Mouse (Mus musculus) olfactory bulb, adult 2 months (tissue): ENCODE measurements around the gene Plin2. TPM values are rescaled to one million over a fixed set of nuclear protein-coding genes. Genes with fewer than 3 reads are reported as not detected.

ENCODE experiments used
- H3K27ac ChIP-seq: fragments of 200-500 bp; 2 replicates; pipeline ENCODE4 v1.5.1; 2012; ENCODE audit warnings: low read depth, low read length; ENCODE audit not compliant: insufficient read depth
- H3K4me1 ChIP-seq: fragments of 200-500 bp; 2 replicates; pipeline ENCODE4 v1.6.1; 2012; ENCODE audit warnings: low read length; ENCODE audit not compliant: control insufficient read depth, insufficient read depth
- H3K4me3 ChIP-seq: fragments of 200-500 bp; 2 replicates; pipeline ENCODE4 v1.5.1; 2012; ENCODE audit warnings: mild to moderate bottlenecking, low read depth, low read length, moderate library complexity; ENCODE audit not compliant: insufficient read depth
- CTCF ChIP-seq: fragments of 200-500 bp; IDR thresholded peaks from 2 replicates; pipeline ENCODE4 v1.5.1; 2012; ENCODE audit warnings: low read depth, mild to moderate bottlenecking, low read length, moderate library complexity; ENCODE audit not compliant: insufficient read depth
- POLR2A ChIP-seq: fragments of 200-500 bp; IDR thresholded peaks from 2 replicates; pipeline ENCODE4 v1.6.1; 2012; ENCODE audit warnings: mild to moderate bottlenecking, low read depth, low read length, moderate library complexity; ENCODE audit not compliant: insufficient read depth
- WGBS: fragments of 180-500 bp; shearing (Covaris S2); methylation state at CpG from one replicate; pipeline ENCODE4 v1.1.7; 2018; 5-methylcytosine and 5-hydroxymethylcytosine counted together
- polyA plus RNA-seq: library from polyadenylated mRNA; stranded (reverse); fragments of >200 nt; gene quantifications from 2 replicates; pipeline ENCODE4 v1.2.4, GENCODE M21; 2012; ENCODE audit warnings: low replicate concordance; ENCODE audit not compliant: missing spikeins, insufficient read depth, insufficient read length

The Plin2 gene
- polyA plus RNA-seq = not detected in 2 replicates

- no peak for TF ChIP-seq POLR2A
- TF ChIP-seq CTCF = no peak
- H3K4me1 ChIP-seq = peaks cover 5% of the 10 kb centered on the region
- 1% methylated on average over 18 of the region's 18 CpGs for WGBS
- H3K4me3 ChIP-seq = peak within 1 kb of the TSS; percentile 89
- H3K27ac ChIP-seq = no peak within 1 kb of the TSS
Observed at GRCm38 (mm10) chr4:86669780-86670201, at the start of gene Plin2. Gene Plin2 (minus strand): TSS chr4:86670060.

- TF ChIP-seq CTCF = no peak
- TF ChIP-seq POLR2A = no peak
- WGBS = 84% methylated on average over 4 of the region's 4 CpGs
- Histone ChIP-seq H3K27ac (no peak overlapping the region), H3K4me1 (no peaks in the 10 kb centered on the region), H3K4me3 (no peak overlapping the region)
Observed at GRCm38 (mm10) chr4:86718878-86719577, 49.2 kb upstream of the Plin2 start.

- Histone ChIP-seq H3K4me3 (no peak overlapping the region), H3K4me1 (peaks cover 2% of the 10 kb centered on the region; the same call in 1 of the 2 replicates), H3K27ac (no peak overlapping the region)
- no peak for TF ChIP-seq POLR2A
- TF ChIP-seq CTCF = no peak
- 51% methylated on average over 1 of the region's 1 CpGs for WGBS
Observed at GRCm38 (mm10) chr4:86717176-86717575, 47.3 kb upstream of the Plin2 start.

- H3K4me1 ChIP-seq = peaks cover 2% of the 10 kb centered on the region; the same call in 1 of the 2 replicates
- TF ChIP-seq CTCF (no peak), POLR2A (no peak)
- no peak overlapping the region for H3K4me3 ChIP-seq
- H3K27ac ChIP-seq = no peak overlapping the region
- 91% methylated on average over 1 of the region's 1 CpGs for WGBS
Observed at GRCm38 (mm10) chr4:86715341-86715740, 45.5 kb upstream of the Plin2 start.

GRCm38 (mm10) chr4:86713518-86713917, 43.7 kb upstream of the Plin2 start:
- peaks cover 2% of the 10 kb centered on the region; the same call in 1 of the 2 replicates for H3K4me1 ChIP-seq
- H3K27ac ChIP-seq = no peak overlapping the region
- H3K4me3 ChIP-seq = no peak overlapping the region
- WGBS = 82% methylated on average over 2 of the region's 2 CpGs
- no peak for TF ChIP-seq CTCF

GRCm38 (mm10) chr4:86712751-86713195, 42.9 kb upstream of the Plin2 start:
- 68% methylated on average over 12 of the region's 12 CpGs for WGBS
- Histone ChIP-seq H3K4me3 (no peak overlapping the region), H3K27ac (no peak overlapping the region), H3K4me1 (peaks cover 2% of the 10 kb centered on the region; the same call in 1 of the 2 replicates)
- TF ChIP-seq POLR2A = no peak

GRCm38 (mm10) chr4:86710666-86711215, 40.9 kb upstream of the Plin2 start:
- TF ChIP-seq CTCF = no peak
- TF ChIP-seq POLR2A = no peak
- no peak overlapping the region for H3K4me3 ChIP-seq
- H3K4me1 ChIP-seq = peaks cover 2% of the 10 kb centered on the region; the same call in 1 of the 2 replicates
- H3K27ac ChIP-seq = no peak overlapping the region
- 61% methylated on average over 4 of the region's 4 CpGs for WGBS

- TF ChIP-seq CTCF (no peak), POLR2A (no peak)
- Histone ChIP-seq H3K4me3 (no peak overlapping the region), H3K27ac (no peak overlapping the region), H3K4me1 (peaks cover 2% of the 10 kb centered on the region; the same call in 1 of the 2 replicates)
- 80% methylated on average over 6 of the region's 6 CpGs for WGBS
Observed at GRCm38 (mm10) chr4:86710034-86710650, 40.3 kb upstream of the Plin2 start.

- peaks cover 2% of the 10 kb centered on the region; the same call in 1 of the 2 replicates for H3K4me1 ChIP-seq
- TF ChIP-seq POLR2A (no peak), CTCF (no peak)
- no peak overlapping the region for H3K4me3 ChIP-seq
- WGBS = 48% methylated on average over 1 of the region's 1 CpGs
- no peak overlapping the region for H3K27ac ChIP-seq
Observed at GRCm38 (mm10) chr4:86708801-86709200, 38.9 kb upstream of the Plin2 start.
